Mouse (Mus musculus) urinary bladder, postnatal 10 days (tissue): ENCODE measurements around the gene Eif1ax.
"Not testable (repeated sequence)": the region's sequence is repeated elsewhere in the genome, so short reads cannot be mapped to it uniquely, and the experiment has no call there.

Experiments used
- DNase-seq: peaks from one replicate; pipeline ENCODE4 v3.0.0; 2022; ENCODE audit warnings: low spot score

The Eif1ax gene

GRCm38 (mm10) chrX:159371831-159372752, at the start of gene Eif1ax:
Eif1ax (plus strand) TSS chrX:159372178.
- peak; percentile 20 for DNase-seq

DNA sequence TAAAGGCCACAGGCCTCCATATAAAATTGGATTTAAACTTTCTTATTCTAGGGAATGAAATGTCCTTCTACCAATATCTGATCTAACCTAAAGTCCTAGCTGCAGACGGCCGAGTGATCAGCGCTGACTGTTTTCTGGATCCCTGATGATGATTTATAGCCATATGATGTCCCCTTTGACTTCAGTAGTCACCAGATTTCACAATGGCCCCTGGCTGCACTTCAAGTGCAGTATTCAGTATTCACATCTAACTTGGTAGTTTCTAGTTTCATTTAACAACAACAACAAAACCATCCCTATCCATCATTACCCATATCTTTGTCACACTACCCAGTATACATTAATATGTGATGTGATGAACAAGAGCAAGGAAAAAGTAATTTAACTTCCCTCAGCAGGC, 7.5 kb upstream of the Eif1ax start:
- DNase-seq = no peak

DNA sequence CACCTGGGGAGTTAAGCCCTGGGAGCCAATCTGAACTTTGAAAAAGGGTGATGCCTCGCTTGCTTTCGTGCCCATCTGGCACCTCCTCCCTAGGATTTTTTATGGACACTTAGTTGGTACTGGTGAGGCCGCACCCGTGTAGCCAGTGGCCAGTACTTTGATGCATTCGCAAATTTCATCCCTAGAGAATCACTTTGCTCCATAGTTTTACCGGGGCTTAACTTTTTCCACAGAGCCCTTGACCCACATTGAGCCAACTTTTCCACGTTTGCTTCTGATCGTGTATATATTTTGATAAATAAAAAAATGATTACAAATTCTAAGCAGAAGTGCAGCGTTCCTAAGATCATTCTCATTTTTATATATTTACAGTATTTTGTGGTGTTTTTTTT, 771 bp downstream of the Eif1ax start:
- DNase-seq = no peak

DNA sequence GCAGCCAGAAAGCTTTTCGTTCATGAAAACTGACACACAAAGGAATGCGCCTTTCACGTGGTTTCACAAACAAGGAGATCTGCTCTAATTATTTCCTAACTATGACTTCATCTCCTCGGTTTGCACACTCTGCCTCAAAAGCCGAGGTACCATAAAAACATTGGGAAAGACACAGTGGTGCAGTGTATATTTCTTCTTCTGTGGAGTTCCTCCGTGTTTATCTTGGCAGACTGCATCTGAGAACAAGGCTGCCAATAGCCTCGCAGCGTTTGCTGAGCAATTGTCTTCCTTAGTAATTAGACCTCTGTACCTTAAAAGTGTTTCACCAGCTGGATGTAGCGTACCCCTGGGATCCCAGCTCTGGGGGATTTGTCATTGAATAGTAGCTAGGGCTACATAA, 15.1 kb downstream of the Eif1ax start:
- DNase-seq = no peak

DNA sequence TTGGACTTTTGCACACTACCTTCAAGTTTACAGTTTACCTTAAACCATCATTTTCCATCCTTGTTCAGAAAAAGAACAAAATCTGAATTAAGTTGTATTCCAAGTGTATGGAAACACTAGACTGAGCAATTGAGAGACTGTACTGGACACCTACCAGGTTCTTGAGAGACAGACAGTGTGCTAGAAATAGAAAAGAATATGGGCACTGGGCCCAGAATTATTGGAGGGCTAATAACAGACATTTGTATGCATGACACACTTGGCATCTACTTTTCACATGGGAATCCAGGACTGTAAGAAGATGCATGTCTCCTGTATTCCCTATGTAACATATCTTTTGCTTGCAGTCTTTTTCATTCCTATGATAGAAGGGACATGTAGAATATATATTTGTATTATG, 17.0 kb downstream of the Eif1ax start:
- no peak for DNase-seq

- DNase-seq = no peak
These were observed 18.5 kb downstream of the Eif1ax start for GRCm38 (mm10) chrX:159390347-159390962.

GRCm38 (mm10) chrX:159391239-159391638, 19.3 kb downstream of the Eif1ax start:
- DNase-seq = no peak

DNA sequence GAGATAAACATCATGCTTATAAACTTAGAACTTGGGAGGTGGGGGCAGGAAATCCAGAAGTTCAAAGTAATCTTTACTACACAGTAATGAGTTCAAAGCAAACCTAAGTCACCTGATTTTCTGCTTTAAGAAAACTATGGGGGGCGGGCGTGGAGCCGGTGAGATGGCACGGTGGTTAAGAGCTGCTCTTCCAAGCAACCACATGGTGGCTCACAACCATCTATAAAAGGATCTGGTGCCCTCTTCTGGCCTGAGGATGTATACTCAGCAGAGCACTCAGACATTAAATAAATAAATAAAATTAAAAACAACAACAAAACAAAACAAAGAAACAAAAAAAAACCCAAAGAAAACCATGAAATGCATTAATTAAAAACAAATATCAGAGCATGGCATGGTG, 37.3 kb downstream of the Eif1ax start:
- no peak for DNase-seq

- no peak for DNase-seq
These were observed 42.3 kb downstream of the Eif1ax start, which contains the start of gene Map7d2 for GRCm38 (mm10) chrX:159414130-159414828. Map7d2 (plus strand) TSS chrX:159414572.

DNA sequence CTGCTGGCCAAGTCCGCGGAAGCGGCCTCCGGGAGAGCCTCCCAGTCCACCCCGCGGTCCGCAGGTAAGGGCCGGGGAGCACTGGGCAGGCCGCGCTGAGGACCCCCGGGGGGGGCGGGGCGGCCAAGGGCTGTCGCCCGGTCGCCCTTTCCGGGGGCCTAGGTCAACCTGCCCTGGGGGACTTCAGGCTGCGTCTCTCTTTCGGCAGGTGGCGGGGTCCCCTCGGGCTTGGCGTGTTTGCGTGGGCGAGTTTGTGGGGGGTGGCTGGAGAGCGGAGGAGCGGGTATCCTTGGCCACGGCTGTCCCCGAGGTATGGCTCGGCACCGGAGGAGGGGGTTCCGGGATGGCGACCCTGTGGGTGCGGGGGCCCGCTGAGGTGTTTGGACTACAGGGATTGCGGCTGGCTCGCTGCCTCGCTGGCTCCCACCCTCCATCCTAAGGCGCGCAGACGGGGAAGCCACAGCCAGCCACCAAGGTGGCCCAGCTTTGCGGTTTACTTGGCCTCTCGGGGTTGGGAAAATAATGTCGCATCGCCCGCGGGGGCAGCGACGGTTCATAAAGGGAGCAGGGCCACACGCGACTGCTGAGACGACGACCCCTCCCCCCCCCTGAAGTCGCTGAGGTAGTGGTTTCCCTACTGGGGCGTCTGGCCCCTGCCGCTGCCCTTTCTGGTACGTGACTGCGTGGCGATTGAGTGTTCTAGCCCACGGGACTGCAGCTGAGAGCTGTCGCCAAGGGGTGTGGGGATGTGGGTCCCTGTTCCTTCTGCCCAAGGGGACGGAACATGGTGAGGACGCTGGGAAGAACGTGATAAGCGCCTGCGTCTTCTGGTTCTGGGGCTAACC, 43.1 kb downstream of the Eif1ax start:
- DNase-seq = no peak

DNA sequence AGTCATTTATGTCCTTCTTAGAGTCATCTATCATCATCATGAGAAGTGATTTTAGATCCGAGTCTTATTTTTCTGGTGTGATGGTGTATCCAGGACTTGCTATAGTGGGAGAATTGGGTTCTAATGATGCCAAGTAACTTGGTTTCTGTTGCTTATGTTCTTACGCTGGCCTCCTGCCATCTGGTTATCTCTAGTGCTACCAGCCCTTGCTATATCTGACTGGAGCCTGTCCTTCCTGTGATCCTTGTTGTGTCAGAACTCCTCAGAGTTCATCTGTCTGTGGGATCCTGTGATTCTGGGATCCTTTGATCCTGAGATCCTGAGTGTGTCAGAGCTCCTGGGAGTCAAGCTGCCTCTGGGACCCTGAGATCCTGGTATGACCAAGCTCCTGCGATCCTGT, 58.5 kb downstream of the Eif1ax start:
- not testable (repeated sequence) for DNase-seq
